ENCODE assay signal across 19 mouse cellular contexts in genomic region chr4:152290991-152291390, GRCm38 (mm10). TPM values are rescaled to one million over a fixed set of nuclear protein-coding genes. Genes with fewer than 3 reads are reported as not detected.
DNase-seq lines count a peak whose midpoint lies in the region; ATAC-seq and TF ChIP-seq lines count a peak whose summit lies in the region.
"Had no signal": no experiment of that assay in that cellular context is flagged by ENCODE, and none has a peak within 500 bp of the region (broad histone marks: within the 10 kb centered on the region; RNA-seq: fewer than 3 reads in every experiment).

No protein-coding gene starts in this region.

- no peak for DNase-seq in hindbrain, embryonic 10.5 days (ENCODE audit: low spot score)
- DNase-seq in hindbrain, postnatal 0 days (ENCODE audit: low spot score): no peak
- no peak for DNase-seq in forebrain, embryonic 11.5 days (ENCODE audit: low spot score)
- no peak for DNase-seq in ovary, postnatal 36 days (ENCODE audit: low spot score)
- no peak for DNase-seq in heart, adult 8-10 months (ENCODE audit: low spot score)
- no peak for DNase-seq in left cerebral cortex, adult 2 months (ENCODE audit: extremely low spot score in 1 of 2, low spot score in 2 of 2)
- DNase-seq: cerebellum, adult 9-11 months; gastrocnemius, postnatal 10 days; kidney, adult 11 months; liver; lung, postnatal 10 days; thymus, postnatal 25 days had no signal

- H3K9ac ChIP-seq in hindbrain, postnatal 0 days (replicated peaks; ENCODE audit: low read length): no peak overlapping the region
- no peak overlapping the region for H3K9ac ChIP-seq in forebrain, embryonic 11.5 days (ENCODE audit: low read length)
- H3K9ac ChIP-seq in hindbrain, embryonic 16.5 days (ENCODE audit: low read depth, low read length): peak overlapping the region; percentile 59; the same call in 1 of the 2 replicates
- H3K9ac ChIP-seq in midbrain, embryonic 16.5 days (ENCODE audit: low read depth, low read length): peak overlapping the region; percentile 60; the same call in 1 of the 2 replicates

- no peaks in the 10 kb centered on the region for H3K9me3 ChIP-seq in hindbrain, embryonic 10.5 days
- H3K9me3 ChIP-seq in hindbrain, postnatal 0 days (ENCODE audit: low read length): no peaks in the 10 kb centered on the region
- no peaks in the 10 kb centered on the region for H3K9me3 ChIP-seq in forebrain, embryonic 11.5 days (ENCODE audit: control insufficient read depth, low read length)
- H3K9me3 ChIP-seq in hindbrain, embryonic 16.5 days (ENCODE audit: control insufficient read depth, low read length): no peaks in the 10 kb centered on the region
- H3K9me3 ChIP-seq in midbrain, embryonic 16.5 days (replicated peaks; ENCODE audit: control insufficient read depth, low read length, poor library complexity, severe bottlenecking): no peaks in the 10 kb centered on the region

- no peak for ATAC-seq in hindbrain, postnatal 0 days
- no peak for ATAC-seq in forebrain, embryonic 11.5 days (replicated peaks; ENCODE audit: low FRiP score)
- ATAC-seq in hindbrain, embryonic 16.5 days: no peak
- no peak for ATAC-seq in midbrain, embryonic 16.5 days
- ATAC-seq: activated CD4-positive, CD25-positive, alpha-beta regulatory T cell, adult 4 months had no signal

- H3K27me3 ChIP-seq in hindbrain, embryonic 10.5 days (ENCODE audit: insufficient read depth, poor library complexity, severe bottlenecking): peaks cover 98% of the 10 kb centered on the region
- H3K27me3 ChIP-seq in hindbrain, postnatal 0 days (ENCODE audit: insufficient read depth, low read length): peaks cover 56% of the 10 kb centered on the region
- H3K27me3 ChIP-seq in forebrain, embryonic 11.5 days (ENCODE audit: control insufficient read depth, insufficient read depth, low read length): peaks cover 87% of the 10 kb centered on the region
- peaks cover 60% of the 10 kb centered on the region for H3K27me3 ChIP-seq in hindbrain, embryonic 16.5 days (replicated peaks; ENCODE audit: control insufficient read depth, insufficient read depth, low read length)
- peaks cover 72% of the 10 kb centered on the region for H3K27me3 ChIP-seq in midbrain, embryonic 16.5 days (ENCODE audit: control insufficient read depth, insufficient read depth, low read depth, low read length)

- no peak overlapping the region for H3K4me2 ChIP-seq in hindbrain, postnatal 0 days (ENCODE audit: low read depth, low read length)
- peak overlapping the region; percentile 62; the same call in 1 of the 2 replicates for H3K4me2 ChIP-seq in forebrain, embryonic 11.5 days (ENCODE audit: low read depth, low read length, severe bottlenecking)
- H3K4me2 ChIP-seq in hindbrain, embryonic 16.5 days (ENCODE audit: low read length): peak overlapping the region; percentile 61
- H3K4me2 ChIP-seq in midbrain, embryonic 16.5 days (ENCODE audit: low read length): peak overlapping the region; percentile 67

- 6% methylated on average over 11 of the region's 11 CpGs for WGBS in hindbrain, embryonic 10.5 days
- WGBS in hindbrain, postnatal 0 days: 21% methylated on average over 11 of the region's 11 CpGs
- WGBS in forebrain, embryonic 11.5 days: 5% methylated on average over 11 of the region's 11 CpGs
- 11% methylated on average over 11 of the region's 11 CpGs for WGBS in hindbrain, embryonic 16.5 days
- 14% methylated on average over 11 of the region's 11 CpGs for WGBS in midbrain, embryonic 16.5 days

- no peaks in the 10 kb centered on the region for H3K36me3 ChIP-seq in hindbrain, embryonic 10.5 days
- H3K36me3 ChIP-seq in hindbrain, postnatal 0 days (ENCODE audit: insufficient read depth, low read length): no peaks in the 10 kb centered on the region
- no peaks in the 10 kb centered on the region for H3K36me3 ChIP-seq in forebrain, embryonic 11.5 days (ENCODE audit: control insufficient read depth, insufficient read depth, low read length)
- no peaks in the 10 kb centered on the region for H3K36me3 ChIP-seq in hindbrain, embryonic 16.5 days (ENCODE audit: control insufficient read depth, insufficient read depth, low read length)
- no peaks in the 10 kb centered on the region for H3K36me3 ChIP-seq in midbrain, embryonic 16.5 days (ENCODE audit: control insufficient read depth, insufficient read depth, low read length)
- H3K36me3 ChIP-seq: G1E had no signal

- TF ChIP-seq CTCF in hindbrain, postnatal 0 days (IDR thresholded peaks at IDR 0.05; ENCODE audit: low read depth): no peak
- TF ChIP-seq CTCF in left cerebral cortex, adult 2 months (IDR thresholded peaks at IDR 0.05): no peak

- H3K4me1 ChIP-seq in hindbrain, embryonic 10.5 days (replicated peaks): peaks cover 90% of the 10 kb centered on the region
- H3K4me1 ChIP-seq in hindbrain, postnatal 0 days (ENCODE audit: insufficient read depth, low read length): peaks cover 18% of the 10 kb centered on the region
- H3K4me1 ChIP-seq in forebrain, embryonic 11.5 days (replicated peaks; ENCODE audit: control insufficient read depth, insufficient read depth, low read length): peaks cover 35% of the 10 kb centered on the region
- peaks cover 27% of the 10 kb centered on the region for H3K4me1 ChIP-seq in hindbrain, embryonic 16.5 days (ENCODE audit: control insufficient read depth, insufficient read depth, low read depth, low read length)
- H3K4me1 ChIP-seq in midbrain, embryonic 16.5 days (ENCODE audit: control insufficient read depth, insufficient read depth, low read length): peaks cover 27% of the 10 kb centered on the region

- H3K27ac ChIP-seq in hindbrain, embryonic 10.5 days: peak overlapping the region; percentile 81
- H3K27ac ChIP-seq in hindbrain, postnatal 0 days: no peak overlapping the region
- H3K27ac ChIP-seq in forebrain, embryonic 11.5 days (ENCODE audit: low read depth, low read length): no peak overlapping the region
- H3K27ac ChIP-seq in hindbrain, embryonic 16.5 days (ENCODE audit: low read depth, low read length): no peak overlapping the region
- H3K27ac ChIP-seq in midbrain, embryonic 16.5 days (ENCODE audit: low read length): no peak overlapping the region
- H3K27ac ChIP-seq in left cerebral cortex, adult 2 months: no peak overlapping the region

- H3K4me3 ChIP-seq in hindbrain, embryonic 10.5 days: peak overlapping the region; percentile 44
- H3K4me3 ChIP-seq in hindbrain, postnatal 0 days (ENCODE audit: low read length): no peak overlapping the region
- 0 out of 2 replicates have a peak overlapping the region, but pooled peaks have one; percentile 25 for H3K4me3 ChIP-seq in forebrain, embryonic 11.5 days (ENCODE audit: low read depth, low read length)
- H3K4me3 ChIP-seq in hindbrain, embryonic 16.5 days (ENCODE audit: low read length): no peak overlapping the region
- no peak overlapping the region for H3K4me3 ChIP-seq in midbrain, embryonic 16.5 days (ENCODE audit: low read depth, low read length)
- no peak overlapping the region for H3K4me3 ChIP-seq in left cerebral cortex, adult 2 months

- intact Hi-C loops in left cerebral cortex, adult 2 months (cut with DNase I): no loop called here

RNA-seq across cellular contexts. Expression of gene Hes3, which starts 0.5 kb away (rescaled TPM):
- 9.2 and 17.3 TPM in 2 replicates for polyA plus RNA-seq in hindbrain, embryonic 10.5 days (2016; fragmentation: Nextera tagmentation; extraction: Ambion mirVana)
- total RNA-seq in hindbrain, postnatal 0 days (2014; rRNA removed): 0.26 and 0.40 TPM in 2 replicates
- 0.15 and 0.19 TPM in 2 replicates for polyA plus RNA-seq in hindbrain, postnatal 0 days (2015; fragmentation: Nextera tagmentation; extraction: Ambion mirVana)
- polyA plus RNA-seq in forebrain, embryonic 11.5 days (2014; fragmentation: Nextera tagmentation; extraction: Ambion mirVana): 0.53 and 1.0 TPM in 2 replicates
- 0.11 and 0.50 TPM in 2 replicates for polyA plus RNA-seq in hindbrain, embryonic 16.5 days (2015; fragmentation: Nextera tagmentation; extraction: Ambion mirVana)
- 0.19 and 0.41 TPM in 2 replicates for polyA plus RNA-seq in midbrain, embryonic 16.5 days (2015; fragmentation: Nextera tagmentation; extraction: Ambion mirVana)
- not detected for total RNA-seq in heart, adult 8-10 months (2022)
- total RNA-seq in left cerebral cortex, adult 2 months (2021): under 1 TPM; 0.30 to 0.32 TPM
- total RNA-seq: G1E; gastrocnemius, postnatal 10 days; layer of hippocampus, postnatal 10 days; monocyte, adult 5-6 weeks had no signal
- polyA plus RNA-seq: activated CD4-positive, CD25-positive, alpha-beta regulatory T cell, adult 4 months; G1E; heart, embryonic 14.5 days had no signal

RNA-seq across cellular contexts. Expression of gene Icmt, which starts 6.0 kb away (rescaled TPM):
- 22.3 and 29.1 TPM in 2 replicates for polyA plus RNA-seq in hindbrain, embryonic 10.5 days (2016; fragmentation: Nextera tagmentation; extraction: Ambion mirVana)
- 35.3 and 42.6 TPM in 2 replicates for total RNA-seq in hindbrain, postnatal 0 days (2014; rRNA removed)
- polyA plus RNA-seq in hindbrain, postnatal 0 days (2015; fragmentation: Nextera tagmentation; extraction: Ambion mirVana): 15.9 and 16.4 TPM in 2 replicates
- 22.1 and 23.6 TPM in 2 replicates for polyA plus RNA-seq in forebrain, embryonic 11.5 days (2014; fragmentation: Nextera tagmentation; extraction: Ambion mirVana)
- 17.2 and 22.2 TPM in 2 replicates for polyA plus RNA-seq in hindbrain, embryonic 16.5 days (2015; fragmentation: Nextera tagmentation; extraction: Ambion mirVana)
- 20.6 and 20.7 TPM in 2 replicates for polyA plus RNA-seq in midbrain, embryonic 16.5 days (2015; fragmentation: Nextera tagmentation; extraction: Ambion mirVana)
- 10 to 100 TPM; 25.2 to 36.4 (median 30.6) TPM for total RNA-seq in heart, adult 8-10 months (2022)
- total RNA-seq in left cerebral cortex, adult 2 months (2021): 10 to 100 TPM; 49.8 to 54.3 TPM

RNA-seq across cellular contexts. Expression of gene Gpr153, which starts 17.0 kb away (rescaled TPM):
- 7.0 and 7.9 TPM in 2 replicates for polyA plus RNA-seq in hindbrain, embryonic 10.5 days (2016; fragmentation: Nextera tagmentation; extraction: Ambion mirVana)
- 167 and 170 TPM in 2 replicates for total RNA-seq in hindbrain, postnatal 0 days (2014; rRNA removed)
- polyA plus RNA-seq in hindbrain, postnatal 0 days (2015; fragmentation: Nextera tagmentation; extraction: Ambion mirVana): 17.1 and 19.0 TPM in 2 replicates
- 6.1 and 6.6 TPM in 2 replicates for polyA plus RNA-seq in forebrain, embryonic 11.5 days (2014; fragmentation: Nextera tagmentation; extraction: Ambion mirVana)
- polyA plus RNA-seq in hindbrain, embryonic 16.5 days (2015; fragmentation: Nextera tagmentation; extraction: Ambion mirVana): 15.5 and 16.4 TPM in 2 replicates
- 13.8 and 16.2 TPM in 2 replicates for polyA plus RNA-seq in midbrain, embryonic 16.5 days (2015; fragmentation: Nextera tagmentation; extraction: Ambion mirVana)
- 10 to 100 TPM in 2 of 4 experiments, 1 to 10 TPM in 2; 5.6 to 11.9 (median 9.8) TPM for total RNA-seq in heart, adult 8-10 months (2022)
- 10 to 100 TPM; 29.6 to 35.9 TPM for total RNA-seq in left cerebral cortex, adult 2 months (2021)
- polyA plus RNA-seq: activated CD4-positive, CD25-positive, alpha-beta regulatory T cell, adult 4 months had no signal

RNA-seq across cellular contexts. Expression of gene Rnf207, which starts 27.8 kb away (rescaled TPM):
- 3.0 and 3.3 TPM in 2 replicates for polyA plus RNA-seq in hindbrain, embryonic 10.5 days (2016; fragmentation: Nextera tagmentation; extraction: Ambion mirVana)
- total RNA-seq in hindbrain, postnatal 0 days (2014; rRNA removed): 5.7 and 7.7 TPM in 2 replicates
- polyA plus RNA-seq in hindbrain, postnatal 0 days (2015; fragmentation: Nextera tagmentation; extraction: Ambion mirVana): 6.6 and 6.9 TPM in 2 replicates
- polyA plus RNA-seq in forebrain, embryonic 11.5 days (2014; fragmentation: Nextera tagmentation; extraction: Ambion mirVana): 0.60 and 1.2 TPM in 2 replicates
- polyA plus RNA-seq in hindbrain, embryonic 16.5 days (2015; fragmentation: Nextera tagmentation; extraction: Ambion mirVana): 9.0 and 10.6 TPM in 2 replicates
- 6.4 and 9.5 TPM in 2 replicates for polyA plus RNA-seq in midbrain, embryonic 16.5 days (2015; fragmentation: Nextera tagmentation; extraction: Ambion mirVana)
- total RNA-seq in heart, adult 8-10 months (2022): 10 to 100 TPM; 29.1 to 63.4 (median 46.1) TPM
- total RNA-seq in left cerebral cortex, adult 2 months (2021): 10 to 100 TPM; 17.0 to 18.6 TPM
- total RNA-seq: monocyte, adult 5-6 weeks had no signal
- polyA plus RNA-seq: activated CD4-positive, CD25-positive, alpha-beta regulatory T cell, adult 4 months; G1E had no signal

RNA-seq across cellular contexts. Expression of gene Rpl22, which starts 34.6 kb away (rescaled TPM):
- polyA plus RNA-seq in hindbrain, embryonic 10.5 days (2016; fragmentation: Nextera tagmentation; extraction: Ambion mirVana): 276 and 327 TPM in 2 replicates
- 164 and 185 TPM in 2 replicates for total RNA-seq in hindbrain, postnatal 0 days (2014; rRNA removed)
- 156 and 176 TPM in 2 replicates for polyA plus RNA-seq in hindbrain, postnatal 0 days (2015; fragmentation: Nextera tagmentation; extraction: Ambion mirVana)
- 310 and 360 TPM in 2 replicates for polyA plus RNA-seq in forebrain, embryonic 11.5 days (2014; fragmentation: Nextera tagmentation; extraction: Ambion mirVana)
- polyA plus RNA-seq in hindbrain, embryonic 16.5 days (2015; fragmentation: Nextera tagmentation; extraction: Ambion mirVana): 125 and 138 TPM in 2 replicates
- polyA plus RNA-seq in midbrain, embryonic 16.5 days (2015; fragmentation: Nextera tagmentation; extraction: Ambion mirVana): 117 and 136 TPM in 2 replicates
- 100 to 1,000 TPM; 266 to 327 (median 276) TPM for total RNA-seq in heart, adult 8-10 months (2022)
- total RNA-seq in left cerebral cortex, adult 2 months (2021): 100 to 1,000 TPM; 171 to 172 TPM

Comparison
In these comparisons a context has a peak if more than half of its experiments do, and no peak if none do; other contexts are left out.
1. H3K4me3 ChIP-seq: peak in hindbrain, embryonic 10.5 days (single experiment) and forebrain, embryonic 11.5 days (single experiment); none in hindbrain, postnatal 0 days (single experiment), hindbrain, embryonic 16.5 days (single experiment), midbrain, embryonic 16.5 days (single experiment) and left cerebral cortex, adult 2 months (single experiment).
2. H3K9ac ChIP-seq: peak in hindbrain, embryonic 16.5 days (single experiment) and midbrain, embryonic 16.5 days (single experiment); none in hindbrain, postnatal 0 days (single experiment) and forebrain, embryonic 11.5 days (single experiment).